Mouse (Mus musculus) cerebellum, adult 2 months (tissue): Measurements from ENCODE around the gene Fam107a. TPM values are rescaled to one million over a fixed set of nuclear protein-coding genes. Genes with fewer than 3 reads are reported as not detected.

Experiments used
- DNase-seq, 2 experiments: peaks; one replicate each; pipeline ENCODE4 v3.0.0; 2021
- H3K27ac ChIP-seq: fragments of 200-500 bp; 2 replicates; pipeline ENCODE4 v1.5.1; 2012; ENCODE audit warnings: low read length, control low read depth, inconsistent platforms; ENCODE audit not compliant: insufficient read depth
- H3K27me3 ChIP-seq: fragments of 200-500 bp; 2 replicates; pipeline ENCODE4 v1.6.1; 2012; ENCODE audit warnings: inconsistent platforms, mild to moderate bottlenecking, low read length, moderate library complexity; ENCODE audit not compliant: control insufficient read depth, insufficient read depth
- H3K4me1 ChIP-seq: fragments of 200-500 bp; 2 replicates; pipeline ENCODE4 v1.6.1; 2011; ENCODE audit warnings: low read length; ENCODE audit not compliant: control insufficient read depth, insufficient read depth
- H3K4me3 ChIP-seq: fragments of 200-500 bp; replicated peaks from 2 replicates; pipeline ENCODE3; 2011; ENCODE audit warnings: mild to moderate bottlenecking, low read depth, low read length, control low read depth; ENCODE audit not compliant: insufficient read depth
- CTCF ChIP-seq: fragments of 200-500 bp; IDR thresholded peaks from 2 replicates; pipeline ENCODE4 v1.5.1; 2011; ENCODE audit warnings: low read depth, mild to moderate bottlenecking, control low read depth, low read length, moderate library complexity, borderline replicate concordance; ENCODE audit not compliant: insufficient read depth
- POLR2A ChIP-seq: fragments of 200-500 bp; IDR thresholded peaks from 2 replicates; pipeline ENCODE4 v1.6.1; 2011; ENCODE audit warnings: low read length, control low read depth, borderline replicate concordance; ENCODE audit not compliant: insufficient read depth
- WGBS: fragments of 180-500 bp; shearing (Covaris S2); methylation state at CpG from one replicate; pipeline ENCODE4 v1.1.7; 2018; 5-methylcytosine and 5-hydroxymethylcytosine counted together
- polyA plus RNA-seq: library from polyadenylated mRNA; depleted of rRNA; stranded (reverse); fragments of >200 nt; gene quantifications from 2 replicates; pipeline ENCODE4 v1.2.3, GENCODE M21; 2012

Gene Fam107a
- polyA plus RNA-seq, 1 experiment: 351 TPM

DNA sequence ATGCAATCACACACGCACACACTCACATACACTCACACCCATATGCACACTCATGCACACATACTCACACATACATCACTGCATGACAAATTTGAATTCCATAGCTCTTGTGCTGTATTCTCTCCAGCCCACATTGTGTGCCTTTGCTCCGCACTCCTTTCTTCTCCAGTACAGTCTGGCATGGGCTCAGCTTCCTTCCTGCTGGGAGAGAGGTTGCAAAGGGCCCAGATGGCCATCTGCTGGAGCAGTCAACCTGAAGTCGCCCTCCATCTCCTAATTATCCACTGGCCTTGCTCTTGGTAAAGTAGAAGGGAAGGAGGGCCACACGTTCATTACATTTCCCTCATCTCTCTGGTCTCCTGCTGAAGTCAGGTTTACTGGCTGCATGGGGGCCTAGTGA lies 27.7 kb upstream of the Fam107a start:
- peak; percentile 75 to 82 for DNase-seq
- TF ChIP-seq CTCF (no peak; the same call in 1 of the 2 replicates), POLR2A (no peak)
- Histone ChIP-seq H3K4me3 (no peak overlapping the region), H3K4me1 (peaks cover 12% of the 10 kb centered on the region), H3K27ac (no peak overlapping the region), H3K27me3 (no peaks in the 10 kb centered on the region)
- WGBS: 33% methylated on average over 4 of the region's 4 CpGs

- WGBS: 41% methylated on average over 5 of the region's 5 CpGs
- Histone ChIP-seq H3K27ac (no peak overlapping the region), H3K4me3 (no peak overlapping the region), H3K4me1 (peaks cover 12% of the 10 kb centered on the region), H3K27me3 (no peaks in the 10 kb centered on the region)
- TF ChIP-seq CTCF (no peak), POLR2A (no peak)
- no peak for DNase-seq
Observed at GRCm38 (mm10) chr14:8342509-8343106, 24.8 kb upstream of the Fam107a start.

GRCm38 (mm10) chr14:8340226-8340625 lies 22.4 kb upstream of the Fam107a start:
- WGBS: 32% methylated on average over 4 of the region's 4 CpGs
- TF ChIP-seq CTCF: no peak
- TF ChIP-seq POLR2A: no peak

DNA sequence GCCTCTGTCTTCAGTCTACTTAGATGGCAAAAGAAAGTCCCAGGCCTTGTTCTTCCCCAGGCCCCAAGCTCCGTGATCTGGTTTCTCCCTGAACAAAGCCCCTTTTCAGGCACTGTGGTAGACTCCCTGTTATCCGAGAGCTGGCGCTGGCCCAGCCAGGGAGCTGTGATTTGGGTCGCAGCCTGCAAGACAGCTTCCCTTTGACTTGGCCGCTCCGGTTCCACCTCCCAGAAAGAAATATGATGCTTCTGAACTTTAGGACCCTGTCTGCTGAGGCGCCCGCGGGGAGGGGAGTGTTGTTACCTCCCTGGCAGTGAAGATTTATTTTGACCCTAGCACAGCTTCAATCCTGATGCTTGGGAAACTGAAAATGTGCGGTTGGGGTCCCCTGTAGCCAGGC lies 18.1 kb upstream of the Fam107a start:
- no peak for DNase-seq
- no peak for TF ChIP-seq POLR2A
- TF ChIP-seq CTCF: no peak
- Histone ChIP-seq H3K27me3 (no peaks in the 10 kb centered on the region), H3K4me1 (peaks cover 9% of the 10 kb centered on the region; the same call in 1 of the 2 replicates), H3K4me3 (no peak overlapping the region), H3K27ac (no peak overlapping the region)
- WGBS: 66% methylated on average over 10 of the region's 10 CpGs

More at GRCm38 (mm10) chr14:8340226-8340625, 22.4 kb upstream of the Fam107a start:
- no peak for DNase-seq
- Histone ChIP-seq H3K4me1 (peaks cover under 1% of the 10 kb centered on the region; the same call in 1 of the 2 replicates), H3K27ac (no peak overlapping the region), H3K27me3 (no peaks in the 10 kb centered on the region), H3K4me3 (no peak overlapping the region)

GRCm38 (mm10) chr14:8334511-8334910 lies 16.7 kb upstream of the Fam107a start:
- WGBS: 66% methylated on average over 3 of the region's 3 CpGs
- Histone ChIP-seq H3K27me3 (no peaks in the 10 kb centered on the region), H3K4me1 (peaks cover 10% of the 10 kb centered on the region; the same call in 1 of the 2 replicates), H3K27ac (no peak overlapping the region), H3K4me3 (no peak overlapping the region)
- TF ChIP-seq POLR2A (no peak), CTCF (no peak)
- no peak for DNase-seq

GRCm38 (mm10) chr14:8332314-8333252 lies 14.8 kb upstream of the Fam107a start:
- TF ChIP-seq CTCF (no peak), POLR2A (no peak)
- H3K27ac ChIP-seq: no peak overlapping the region
- DNase-seq: no peak
- no peaks in the 10 kb centered on the region for H3K27me3 ChIP-seq
- H3K4me1 ChIP-seq: peaks cover 10% of the 10 kb centered on the region; the same call in 1 of the 2 replicates
- WGBS: 90% methylated on average over 11 of the region's 11 CpGs
- no peak overlapping the region for H3K4me3 ChIP-seq

- H3K4me3 ChIP-seq: peak overlapping the region; percentile 61
- WGBS: 11% methylated on average over 14 of the region's 14 CpGs
- TF ChIP-seq POLR2A (no peak), CTCF (no peak)
- peaks cover 10% of the 10 kb centered on the region for H3K4me1 ChIP-seq
- H3K27me3 ChIP-seq: no peaks in the 10 kb centered on the region
- DNase-seq: peak; percentile 91 to 92
- H3K27ac ChIP-seq: no peak overlapping the region
Observed at GRCm38 (mm10) chr14:8331307-8331905, 13.6 kb upstream of the Fam107a start.
